Mouse (Mus musculus): Measurements from ENCODE around the gene Spag6.

DNA sequence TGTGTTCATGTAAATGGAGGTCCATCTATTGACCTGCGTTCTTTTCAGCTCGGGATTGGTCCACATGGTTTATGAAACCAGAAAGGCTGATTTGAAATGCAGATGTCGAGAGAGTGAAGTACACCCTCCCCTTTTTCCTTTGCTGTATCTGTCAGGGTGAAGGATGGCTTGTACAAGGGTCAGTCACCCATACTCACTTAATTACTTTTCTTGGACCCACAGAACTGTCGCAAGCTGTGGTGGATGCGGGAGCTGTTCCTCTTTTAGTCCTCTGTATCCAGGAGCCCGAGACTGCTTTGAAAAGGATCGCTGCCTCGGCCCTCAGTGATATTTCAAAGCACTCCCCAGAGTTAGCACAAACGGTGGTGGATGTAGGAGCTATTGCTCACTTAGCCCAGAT, 37.9 kb downstream of the Spag6 start:
- TF ChIP-seq CTCF (IDR thresholded peaks at IDR 0.05; ENCODE audit: borderline replicate concordance, insufficient read depth, low read length) (no peak), POLR2A (IDR thresholded peaks at IDR 0.05; ENCODE audit: low read depth, low read length) (no peak)
